Comparison of ENCODE assay signal across 30 mouse cellular contexts in genomic region chr1:191131692-191132091, GRCm38 (mm10). TPM values are rescaled to one million over a fixed set of nuclear protein-coding genes. Genes with fewer than 3 reads are reported as not detected.
"Had no signal": no experiment of that assay in that cellular context is flagged by ENCODE, and none has a peak within 500 bp of the region (broad histone marks: within the 10 kb centered on the region; RNA-seq: fewer than 3 reads in every experiment).

No protein-coding gene starts in this region.

- H3K4me3 ChIP-seq: kidney, embryonic 15.5 days; left cerebral cortex, adult 2 months; liver, embryonic 13.5 days; stomach, embryonic 15.5 days had no signal

- DNase-seq: kidney, adult 11 months; kidney, adult 8-10 months; kidney, postnatal 36 days; layer of hippocampus, postnatal 36 days; liver, embryonic 13.5 days; lung, adult 2 months; right cerebral cortex, adult 18-20 months; right cerebral cortex, postnatal 14 days; spleen, adult 18-20 months; thymus, postnatal 25 days had no signal

- H3K27ac ChIP-seq: kidney, embryonic 15.5 days; left cerebral cortex, adult 2 months; liver, embryonic 13.5 days; stomach, embryonic 15.5 days had no signal

- H3K36me3 ChIP-seq: kidney, embryonic 15.5 days; liver, embryonic 13.5 days; stomach, embryonic 15.5 days had no signal

RNA-seq across cellular contexts. Expression of gene Fam71a, which starts 32.9 kb away (rescaled TPM):
- total RNA-seq: layer of hippocampus, adult 8-10 months; layer of hippocampus, postnatal 10 days; layer of hippocampus, postnatal 36 days; left cerebral cortex, adult 2 months; left cerebral cortex, postnatal 10 days; left cerebral cortex, postnatal 36 days; liver, adult 2 months; midbrain, postnatal 0 days had no signal
- polyA plus RNA-seq: kidney, embryonic 15.5 days; limb, embryonic 11.5 days; limb, embryonic 14.5 days; liver, adult 2 months; liver, embryonic 13.5 days; liver, embryonic 16.5 days; lung, adult 2 months; lung, embryonic 16.5 days; midbrain, embryonic 11.5 days; midbrain, embryonic 14.5 days; midbrain, postnatal 0 days; neural tube, embryonic 11.5 days; neural tube, embryonic 14.5 days; stomach, embryonic 15.5 days; thymus, postnatal 0 days; urinary bladder, adult 2 months had no signal

RNA-seq across cellular contexts. Expression of gene Batf3, which starts 34.0 kb away (rescaled TPM):
- total RNA-seq: megakaryocyte-erythroid progenitor cell, adult 5-6 weeks had no signal
